Mouse (Mus musculus) kidney, adult 2 months (tissue): Measurements from ENCODE around the gene Meox2. TPM values are rescaled to one million over a fixed set of nuclear protein-coding genes. Genes with fewer than 3 reads are reported as not detected.
A peak's percentile ranks its signal among the peaks of the same experiment; 100 is the strongest.

Source experiments
- DNase-seq: peaks from one replicate; pipeline ENCODE4 v3.0.0; 2021
- H3K27ac ChIP-seq: fragments of 200-500 bp; 2 replicates; pipeline ENCODE4 v1.5.1; 2012; ENCODE audit warnings: low read depth, low read length, control low read depth, inconsistent platforms; ENCODE audit not compliant: insufficient read depth
- H3K27me3 ChIP-seq: fragments of 200-500 bp; replicated peaks from 2 replicates; pipeline ENCODE4 v1.6.1; 2012; ENCODE audit warnings: mild to moderate bottlenecking, moderate library complexity, low read length, inconsistent platforms; ENCODE audit not compliant: control insufficient read depth, insufficient read depth
- H3K36me3 ChIP-seq: fragments of 200-500 bp; 2 replicates; pipeline ENCODE4 v1.6.1; 2012; ENCODE audit warnings: mild to moderate bottlenecking, moderate library complexity, low read length, inconsistent platforms; ENCODE audit not compliant: control insufficient read depth, insufficient read depth
- H3K4me1 ChIP-seq: fragments of 200-500 bp; 2 replicates; pipeline ENCODE4 v1.6.1; 2011; ENCODE audit warnings: low read length; ENCODE audit not compliant: control insufficient read depth, insufficient read depth
- H3K4me3 ChIP-seq: fragments of 200-500 bp; 2 replicates; pipeline ENCODE4 v1.5.1; 2011; ENCODE audit warnings: mild to moderate bottlenecking, low read depth, low read length, control low read depth; ENCODE audit not compliant: insufficient read depth
- CTCF ChIP-seq: fragments of 200-500 bp; conservative IDR thresholded peaks from 2 replicates; pipeline ENCODE4 v1.5.1; 2011; ENCODE audit warnings: low read depth, mild to moderate bottlenecking, control low read depth, low read length, moderate library complexity, mixed read lengths; ENCODE audit not compliant: insufficient read depth, insufficient read length
- POLR2A ChIP-seq: fragments of 200-500 bp; IDR thresholded peaks from one replicate; pipeline ENCODE4 v1.6.1; 2011; ENCODE audit warnings: low read depth, low read length, control low read depth
- WGBS: fragments of 180-500 bp; shearing (Covaris S2); methylation state at CpG from one replicate; pipeline ENCODE4 v1.1.7; 2018; 5-methylcytosine and 5-hydroxymethylcytosine counted together
- polyA plus RNA-seq: library from polyadenylated mRNA; depleted of rRNA; stranded (reverse); fragments of >200 nt; gene quantifications from 2 replicates; pipeline ENCODE4 v1.2.3, GENCODE M21; 2012

Meox2 gene
- polyA plus RNA-seq, 1 experiment: 1.0 TPM

DNA sequence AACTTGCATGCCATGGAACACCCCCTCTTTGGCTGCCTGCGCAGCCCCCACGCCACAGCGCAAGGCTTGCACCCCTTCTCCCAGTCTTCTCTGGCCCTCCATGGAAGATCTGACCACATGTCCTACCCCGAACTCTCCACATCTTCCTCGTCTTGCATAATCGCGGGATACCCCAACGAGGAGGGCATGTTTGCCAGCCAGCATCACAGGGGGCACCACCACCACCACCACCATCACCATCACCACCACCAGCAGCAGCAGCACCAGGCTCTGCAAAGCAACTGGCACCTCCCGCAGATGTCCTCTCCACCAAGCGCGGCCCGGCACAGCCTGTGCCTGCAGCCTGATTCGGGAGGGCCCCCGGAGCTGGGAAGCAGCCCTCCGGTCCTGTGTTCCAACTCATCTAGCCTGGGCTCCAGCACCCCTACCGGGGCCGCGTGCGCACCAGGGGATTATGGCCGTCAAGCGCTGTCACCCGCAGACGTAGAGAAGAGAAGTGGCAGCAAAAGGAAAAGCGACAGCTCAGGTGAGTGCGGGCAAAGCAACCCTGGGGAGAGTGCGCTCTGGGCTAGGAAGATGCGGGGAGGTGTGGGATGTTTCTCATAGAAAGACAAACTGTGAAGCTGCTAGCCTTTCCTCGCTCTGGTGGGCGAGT is 606 bp downstream of the Meox2 start:
- Histone ChIP-seq H3K4me1 (no peaks in the 10 kb centered on the region), H3K4me3 (peak overlapping the region; percentile 16; the same call in 1 of the 2 replicates), H3K36me3 (no peaks in the 10 kb centered on the region), H3K27me3 (no peaks in the 10 kb centered on the region), H3K27ac (no peak overlapping the region)
- DNase-seq: no peak
- WGBS: 2% methylated on average over 29 of the region's 29 CpGs
- no peak for TF ChIP-seq CTCF
- no peak for TF ChIP-seq POLR2A

DNA sequence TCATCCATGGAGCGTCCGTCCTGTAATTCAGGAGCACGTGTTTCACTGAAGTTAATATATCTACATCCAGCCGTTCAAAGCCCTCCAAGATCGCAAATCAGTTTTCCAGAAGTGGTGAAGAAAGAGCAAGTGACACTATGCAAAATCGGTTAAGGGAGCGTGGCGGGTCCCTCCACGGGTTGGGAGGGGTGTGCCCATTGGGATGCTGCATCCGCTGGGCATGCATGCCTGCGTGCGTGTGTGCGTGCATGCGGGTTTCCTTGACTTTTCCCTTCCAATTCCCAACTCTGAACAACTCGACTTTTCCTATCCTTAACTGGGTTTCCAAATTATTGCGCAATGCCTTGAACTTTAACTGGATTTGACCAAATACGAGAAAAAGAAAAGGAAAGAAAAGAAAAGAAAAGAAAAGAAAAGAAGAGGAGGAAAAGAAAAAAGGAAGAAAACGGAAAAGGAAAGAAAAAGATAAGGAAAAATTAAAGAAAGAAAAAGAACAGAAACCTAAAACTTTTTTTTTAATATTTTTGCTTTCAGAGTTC is 1.2 kb downstream of the Meox2 start:
- Histone ChIP-seq H3K36me3 (no peaks in the 10 kb centered on the region), H3K4me3 (peak overlapping the region; percentile 12; the same call in 1 of the 2 replicates), H3K4me1 (no peaks in the 10 kb centered on the region), H3K27ac (no peak overlapping the region), H3K27me3 (no peaks in the 10 kb centered on the region)
- TF ChIP-seq POLR2A (no peak), CTCF (no peak)
- DNase-seq: no peak
- WGBS: 4% methylated on average over 18 of the region's 18 CpGs

DNA sequence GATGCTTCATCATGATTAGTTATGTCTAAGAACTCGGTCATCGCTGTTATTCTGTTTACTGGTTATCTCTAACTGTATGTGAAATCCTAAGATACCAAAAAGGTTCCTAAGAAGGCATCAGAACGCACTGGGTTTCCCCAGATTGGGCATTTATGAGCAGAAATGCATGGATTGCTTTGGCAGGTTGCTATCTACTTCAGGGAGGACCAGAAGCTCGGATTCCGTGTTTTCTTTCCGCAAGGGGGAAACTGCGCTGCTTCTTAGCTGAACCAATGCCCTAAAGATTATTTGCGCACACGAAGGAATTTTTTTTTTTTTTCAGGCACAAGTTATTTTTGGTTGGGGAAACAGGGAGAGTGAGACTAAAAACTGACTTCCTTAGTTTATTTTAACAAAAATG is 2.6 kb downstream of the Meox2 start:
- no peaks in the 10 kb centered on the region for H3K36me3 ChIP-seq
- H3K4me3 ChIP-seq: no peak overlapping the region
- 36% methylated on average over 9 of the region's 9 CpGs for WGBS
- H3K4me1 ChIP-seq: no peaks in the 10 kb centered on the region
- DNase-seq: no peak
- TF ChIP-seq CTCF (no peak), POLR2A (no peak)
- H3K27ac ChIP-seq: no peak overlapping the region
- H3K27me3 ChIP-seq: no peaks in the 10 kb centered on the region

- Histone ChIP-seq H3K36me3 (no peaks in the 10 kb centered on the region), H3K4me3 (no peak overlapping the region), H3K4me1 (no peaks in the 10 kb centered on the region), H3K27me3 (no peaks in the 10 kb centered on the region), H3K27ac (no peak overlapping the region)
- 42% methylated on average over 5 of the region's 5 CpGs for WGBS
- no peak for DNase-seq
- no peak for TF ChIP-seq POLR2A
- no peak for TF ChIP-seq CTCF
Measured at GRCm38 (mm10) chr12:37119246-37119645, 10.9 kb downstream of the Meox2 start.

DNA sequence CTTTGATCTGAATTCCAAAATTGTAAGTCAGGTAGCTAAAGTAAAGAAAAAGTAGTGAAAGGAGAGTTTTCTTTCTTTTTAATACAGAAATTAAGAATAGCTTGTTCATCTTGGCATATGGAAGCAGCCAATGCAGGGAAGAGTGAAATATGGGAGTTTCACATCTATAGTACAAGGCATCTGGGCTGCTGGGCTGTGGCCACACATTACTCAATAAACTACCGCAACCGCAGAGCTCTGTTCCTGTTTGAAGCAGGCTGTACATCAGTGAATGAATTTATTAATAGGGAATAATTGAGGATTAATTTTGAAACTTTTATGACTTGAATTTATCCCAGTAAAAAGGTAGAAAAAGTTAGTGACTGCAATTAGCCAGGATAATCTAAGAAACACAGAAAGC is 15.4 kb downstream of the Meox2 start:
- TF ChIP-seq CTCF (no peak), POLR2A (no peak)
- no peaks in the 10 kb centered on the region for H3K36me3 ChIP-seq
- no peak overlapping the region for H3K27ac ChIP-seq
- 79% methylated on average over 2 of the region's 2 CpGs for WGBS
- no peaks in the 10 kb centered on the region for H3K4me1 ChIP-seq
- no peaks in the 10 kb centered on the region for H3K27me3 ChIP-seq
- DNase-seq: no peak
- no peak overlapping the region for H3K4me3 ChIP-seq

- TF ChIP-seq CTCF: no peak
- DNase-seq: no peak
- Histone ChIP-seq H3K27me3 (no peaks in the 10 kb centered on the region), H3K36me3 (no peaks in the 10 kb centered on the region), H3K27ac (no peak overlapping the region), H3K4me3 (no peak overlapping the region), H3K4me1 (no peaks in the 10 kb centered on the region)
- WGBS: 22% methylated on average over 3 of the region's 3 CpGs
Measured at GRCm38 (mm10) chr12:37142080-37142703, 33.9 kb downstream of the Meox2 start.

- Histone ChIP-seq H3K36me3 (no peaks in the 10 kb centered on the region), H3K4me1 (no peaks in the 10 kb centered on the region), H3K27me3 (no peaks in the 10 kb centered on the region), H3K27ac (no peak overlapping the region), H3K4me3 (no peak overlapping the region)
- DNase-seq: no peak
- no peak for TF ChIP-seq CTCF
- no peak for TF ChIP-seq POLR2A
- WGBS: 94% methylated on average over 1 of the region's 1 CpGs
Measured at GRCm38 (mm10) chr12:37143879-37144278, 35.5 kb downstream of the Meox2 start.
